Mouse (Mus musculus): ENCODE measurements around the gene Nat8f2.
"Not testable (repeated sequence)": the region's sequence is repeated elsewhere in the genome, so short reads cannot be mapped to it uniquely, and the experiment has no call there.

Nat8f2 gene

GRCm38 (mm10) chr6:85884311-85884710, 15.4 kb upstream of the Nat8f2 start:
- DNase-seq (ENCODE audit: low read depth, low spot score) = no peak
- no peaks in the 10 kb centered on the region for H3K27me3 ChIP-seq (ENCODE audit: control insufficient read depth, insufficient read depth, low read length, poor library complexity, severe bottlenecking)
- H3K36me3 ChIP-seq (ENCODE audit: control insufficient read depth, insufficient read depth, low read length, poor library complexity, severe bottlenecking) = no peaks in the 10 kb centered on the region

DNA sequence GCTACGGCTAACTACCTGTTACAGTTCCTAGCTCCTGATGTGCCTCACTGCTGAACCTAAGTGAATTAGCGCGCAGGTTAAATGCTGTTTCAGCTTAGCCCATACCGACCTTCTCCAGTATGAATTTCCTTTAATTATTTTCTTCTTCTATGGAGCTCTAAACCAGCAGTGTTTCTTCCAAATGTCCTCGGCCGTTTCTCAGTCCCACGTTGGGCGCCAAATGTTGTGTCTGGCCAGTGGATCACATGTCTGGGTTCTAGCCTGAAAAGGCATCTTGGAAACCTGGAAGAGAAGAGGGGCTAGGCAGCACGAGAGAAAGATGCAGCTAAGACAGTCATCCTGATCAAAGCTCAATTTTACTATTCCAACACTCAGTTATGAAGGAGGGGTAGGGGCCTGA, 14.3 kb upstream of the Nat8f2 start:
- H3K36me3 ChIP-seq (ENCODE audit: control insufficient read depth, insufficient read depth, low read length, poor library complexity, severe bottlenecking); H3K27me3 ChIP-seq (ENCODE audit: control insufficient read depth, insufficient read depth, low read length, poor library complexity, severe bottlenecking); DNase-seq (ENCODE audit: low read depth, low spot score): not testable (repeated sequence)

DNA sequence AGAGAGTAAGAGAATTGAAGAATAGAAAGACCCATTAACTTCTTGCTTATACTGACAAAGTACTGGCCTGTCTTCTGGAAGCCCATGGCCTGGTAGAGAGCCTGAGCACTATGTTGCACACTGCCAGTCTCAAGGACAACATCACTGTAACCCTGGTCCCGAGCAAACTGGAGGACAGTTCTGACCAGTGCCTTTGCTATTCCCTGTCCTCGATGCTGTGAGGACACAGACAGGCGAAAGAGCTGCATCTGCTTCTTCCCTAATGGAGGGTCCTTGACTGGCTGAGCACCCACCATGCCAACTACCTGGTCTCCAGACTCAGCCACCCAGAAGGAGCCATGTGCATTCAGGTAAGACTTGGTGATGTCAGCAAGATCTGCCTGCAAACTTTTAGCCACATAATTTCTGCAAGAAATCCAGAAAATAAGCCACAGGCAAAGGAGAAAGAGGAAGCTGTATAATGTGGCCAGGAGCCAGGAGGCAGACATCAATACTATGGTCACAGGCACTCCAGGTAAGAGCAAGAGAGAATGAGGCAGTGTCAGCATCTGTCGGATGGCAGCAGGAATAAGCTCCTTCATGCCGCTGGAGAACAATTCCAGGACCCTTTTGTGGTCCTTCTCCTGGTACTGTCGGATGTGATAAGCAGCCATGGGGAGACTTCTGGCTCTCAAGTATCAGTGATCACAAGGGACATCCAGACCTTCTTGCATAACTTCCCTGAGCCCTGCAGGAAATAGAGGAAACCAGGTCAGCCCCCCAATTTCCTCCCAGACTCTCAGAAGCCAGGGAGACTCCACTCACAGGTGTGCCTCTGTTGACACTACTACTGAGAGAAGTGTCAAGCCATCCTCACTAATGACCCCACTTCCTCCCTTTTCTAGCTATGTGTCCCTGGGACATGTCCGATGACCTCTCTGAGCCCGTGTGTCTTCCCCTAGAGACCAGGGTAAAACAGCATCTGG, 950 bp downstream of the Nat8f2 start:
- DNase-seq (ENCODE audit: low read depth, low spot score) = no peak
- no peaks in the 10 kb centered on the region for H3K36me3 ChIP-seq (ENCODE audit: control insufficient read depth, insufficient read depth, low read length, poor library complexity, severe bottlenecking)
- no peaks in the 10 kb centered on the region for H3K27me3 ChIP-seq (ENCODE audit: control insufficient read depth, insufficient read depth, low read length, poor library complexity, severe bottlenecking)

GRCm38 (mm10) chr6:85866995-85867394, 2.0 kb downstream of the Nat8f2 start:
- not testable (repeated sequence) for DNase-seq (ENCODE audit: low read depth, low spot score); H3K36me3 ChIP-seq (ENCODE audit: control insufficient read depth, insufficient read depth, low read length, poor library complexity, severe bottlenecking); H3K27me3 ChIP-seq (ENCODE audit: control insufficient read depth, insufficient read depth, low read length, poor library complexity, severe bottlenecking)

- H3K27me3 ChIP-seq (ENCODE audit: control insufficient read depth, insufficient read depth, low read length, poor library complexity, severe bottlenecking); DNase-seq (ENCODE audit: low read depth, low spot score); H3K36me3 ChIP-seq (ENCODE audit: control insufficient read depth, insufficient read depth, low read length, poor library complexity, severe bottlenecking): not testable (repeated sequence)
Measured at GRCm38 (mm10) chr6:85866166-85866565, 2.8 kb downstream of the Nat8f2 start.

GRCm38 (mm10) chr6:85864900-85865639, 3.9 kb downstream of the Nat8f2 start:
- DNase-seq (ENCODE audit: low read depth, low spot score); H3K27me3 ChIP-seq (ENCODE audit: control insufficient read depth, insufficient read depth, low read length, poor library complexity, severe bottlenecking); H3K36me3 ChIP-seq (ENCODE audit: control insufficient read depth, insufficient read depth, low read length, poor library complexity, severe bottlenecking): not testable (repeated sequence)

DNA sequence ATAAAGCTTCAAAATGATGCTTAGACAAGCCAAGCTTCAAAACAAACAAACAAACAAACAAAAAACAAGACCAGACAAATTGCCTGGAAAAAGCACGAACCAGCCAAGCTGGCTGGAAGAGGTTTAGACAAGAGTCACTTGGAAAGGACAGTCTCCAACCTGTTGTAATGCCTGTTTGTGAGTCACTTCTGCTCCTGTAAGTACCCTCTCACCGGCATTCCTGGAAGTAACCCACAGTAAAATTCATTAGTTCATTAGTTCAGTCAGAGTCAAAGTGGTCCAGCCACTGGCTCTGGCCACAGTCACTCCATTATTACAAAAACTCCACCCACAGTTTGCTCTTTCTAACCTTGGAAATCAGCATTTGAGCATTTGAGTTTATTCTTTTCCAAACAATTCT, 5.1 kb downstream of the Nat8f2 start:
- Histone ChIP-seq H3K36me3 (ENCODE audit: control insufficient read depth, insufficient read depth, low read length, poor library complexity, severe bottlenecking) (no peaks in the 10 kb centered on the region), H3K27me3 (ENCODE audit: control insufficient read depth, insufficient read depth, low read length, poor library complexity, severe bottlenecking) (no peaks in the 10 kb centered on the region)
- no peak for DNase-seq (ENCODE audit: low read depth, low spot score)

GRCm38 (mm10) chr6:85863136-85863535, 5.8 kb downstream of the Nat8f2 start:
- DNase-seq (ENCODE audit: low read depth, low spot score) = no peak
- Histone ChIP-seq H3K36me3 (ENCODE audit: control insufficient read depth, insufficient read depth, low read length, poor library complexity, severe bottlenecking) (no peaks in the 10 kb centered on the region), H3K27me3 (ENCODE audit: control insufficient read depth, insufficient read depth, low read length, poor library complexity, severe bottlenecking) (no peaks in the 10 kb centered on the region)

DNA sequence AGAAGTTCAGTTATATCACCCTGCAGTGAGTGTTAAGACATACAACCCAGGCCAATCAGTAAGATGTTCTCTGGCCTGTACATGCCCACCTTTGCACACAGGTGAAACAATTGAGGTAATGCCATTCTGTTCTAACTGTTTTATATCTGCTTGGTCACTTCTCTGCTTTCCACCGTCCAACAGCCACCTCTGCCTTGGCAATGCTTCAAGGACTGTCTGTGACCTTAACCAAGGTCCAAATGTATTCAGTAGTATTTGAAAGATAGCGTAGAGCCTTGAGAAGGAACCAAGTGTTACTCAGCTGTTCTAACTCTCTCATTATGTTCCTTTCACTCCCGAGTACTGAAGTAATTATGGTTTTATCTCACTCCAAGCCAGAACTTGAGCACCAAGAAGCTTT, 6.4 kb downstream of the Nat8f2 start:
- H3K36me3 ChIP-seq (ENCODE audit: control insufficient read depth, insufficient read depth, low read length, poor library complexity, severe bottlenecking) = no peaks in the 10 kb centered on the region
- DNase-seq (ENCODE audit: low read depth, low spot score) = no peak

DNA sequence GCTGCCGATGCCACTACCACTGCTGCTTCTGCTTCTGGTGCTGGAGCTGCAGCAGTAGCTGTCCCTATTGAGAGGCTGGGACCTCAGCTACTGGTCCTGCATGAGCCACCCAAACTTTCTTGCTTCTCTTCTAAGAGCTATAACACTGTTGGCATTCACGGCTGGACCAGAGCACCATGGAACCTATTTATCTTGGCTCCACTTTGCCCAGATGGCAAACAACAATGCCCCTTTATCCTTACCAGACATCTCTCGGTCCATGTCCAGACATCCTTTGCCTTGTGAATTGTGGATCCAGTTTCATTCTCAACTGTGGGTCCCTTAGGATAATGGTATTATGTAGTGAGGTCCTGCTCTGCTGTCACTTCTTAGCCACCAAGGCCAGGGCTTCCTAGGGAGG, 7.7 kb downstream of the Nat8f2 start:
- no peaks in the 10 kb centered on the region for H3K27me3 ChIP-seq (ENCODE audit: control insufficient read depth, insufficient read depth, low read length, poor library complexity, severe bottlenecking)
- DNase-seq (ENCODE audit: low read depth, low spot score) = no peak
- H3K36me3 ChIP-seq (ENCODE audit: control insufficient read depth, insufficient read depth, low read length, poor library complexity, severe bottlenecking) = no peaks in the 10 kb centered on the region

More for the DNA sequence above, 6.4 kb downstream of the Nat8f2 start:
- no peaks in the 10 kb centered on the region for H3K27me3 ChIP-seq (ENCODE audit: control insufficient read depth, insufficient read depth, low read length, poor library complexity, severe bottlenecking)

DNA sequence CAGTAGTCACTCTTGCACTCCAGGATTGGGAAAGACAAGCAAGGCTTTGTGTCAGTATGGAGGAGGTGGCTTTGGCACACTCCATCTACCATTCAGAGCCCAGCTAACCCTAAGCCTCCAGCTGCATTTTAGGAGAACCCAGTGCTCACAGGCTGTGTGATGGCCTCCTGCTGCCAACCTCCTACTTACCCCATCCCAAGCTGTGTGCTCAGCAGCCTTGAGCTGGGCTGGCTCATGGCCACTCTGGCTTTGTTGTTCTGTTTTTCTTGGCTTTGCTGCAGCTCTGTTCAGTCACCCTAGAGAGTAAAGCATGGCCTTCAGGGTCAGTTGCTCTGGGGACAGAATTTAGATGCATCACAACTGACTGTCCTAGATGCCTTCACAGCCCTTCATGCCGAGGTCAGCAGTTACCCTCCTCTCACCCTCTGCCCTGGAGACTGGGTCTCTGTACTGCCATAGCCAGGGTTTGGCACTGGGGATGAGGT, 12.7 kb downstream of the Nat8f2 start:
- Histone ChIP-seq H3K27me3 (ENCODE audit: control insufficient read depth, insufficient read depth, low read length, poor library complexity, severe bottlenecking) (no peaks in the 10 kb centered on the region), H3K36me3 (ENCODE audit: control insufficient read depth, insufficient read depth, low read length, poor library complexity, severe bottlenecking) (no peaks in the 10 kb centered on the region)
- DNase-seq (ENCODE audit: low read depth, low spot score) = no peak

GRCm38 (mm10) chr6:85853481-85853880, 15.5 kb downstream of the Nat8f2 start:
- Histone ChIP-seq H3K36me3 (ENCODE audit: control insufficient read depth, insufficient read depth, low read length, poor library complexity, severe bottlenecking) (no peaks in the 10 kb centered on the region), H3K27me3 (ENCODE audit: control insufficient read depth, insufficient read depth, low read length, poor library complexity, severe bottlenecking) (no peaks in the 10 kb centered on the region)
- no peak for DNase-seq (ENCODE audit: low read depth, low spot score)

- no peaks in the 10 kb centered on the region for H3K27me3 ChIP-seq (ENCODE audit: control insufficient read depth, insufficient read depth, low read length, poor library complexity, severe bottlenecking)
- no peak for DNase-seq (ENCODE audit: low read depth, low spot score)
Measured at GRCm38 (mm10) chr6:85851062-85851773, 17.7 kb downstream of the Nat8f2 start.

GRCm38 (mm10) chr6:85849240-85849639, 19.7 kb downstream of the Nat8f2 start:
- H3K27me3 ChIP-seq (ENCODE audit: control insufficient read depth, insufficient read depth, low read length, poor library complexity, severe bottlenecking) = no peaks in the 10 kb centered on the region
- DNase-seq (ENCODE audit: low read depth, low spot score) = no peak
- no peaks in the 10 kb centered on the region for H3K36me3 ChIP-seq (ENCODE audit: control insufficient read depth, insufficient read depth, low read length, poor library complexity, severe bottlenecking)

More at GRCm38 (mm10) chr6:85851062-85851773, 17.7 kb downstream of the Nat8f2 start:
- H3K36me3 ChIP-seq (ENCODE audit: control insufficient read depth, insufficient read depth, low read length, poor library complexity, severe bottlenecking) = no peaks in the 10 kb centered on the region
